Mouse (Mus musculus) small intestine, adult 10 weeks (tissue): ENCODE data around the gene Fabp1. TPM values are rescaled to one million over a fixed set of nuclear protein-coding genes. Genes with fewer than 3 reads are reported as not detected.

Source experiments
- polyA plus RNA-seq: library from polyadenylated mRNA; stranded (reverse); fragments of 350-450 nt; fragmentation: Illumina TruSeq; extraction: RNeasy Lipid Tissue Mini Kit (QIAGEN cat#74804); gene quantifications from one replicate; pipeline ENCODE4 v1.2.3, GENCODE M21; 2014; ENCODE audit warnings: low replicate concordance

Gene Fabp1
- polyA plus RNA-seq, result 3,956 TPM

GRCm38 (mm10) chr6:71199612-71200011 is at the start of gene Fabp1:
TSS of gene Fabp1 (plus strand) at chr6:71199827.

Other genes with a start within 250 kb of the Fabp1 start
- not detected for gene Foxi3, start 243.3 kb upstream of the Fabp1 start, polyA plus RNA-seq
- gene Thnsl2, start 55.4 kb upstream of the Fabp1 start, polyA plus RNA-seq, result 2.7 TPM
- gene Krcc1, start 71.8 kb downstream of the Fabp1 start, polyA plus RNA-seq, result 522 TPM
- 0.22 TPM for gene Smyd1, start 122.4 kb downstream of the Fabp1 start, polyA plus RNA-seq
- gene Cd8b1, start 123.0 kb downstream of the Fabp1 start, polyA plus RNA-seq, result not detected
- 13.4 TPM for gene Cd8a, start 173.6 kb downstream of the Fabp1 start, polyA plus RNA-seq
- 237 TPM for gene Rmnd5a, start 240.8 kb downstream of the Fabp1 start, polyA plus RNA-seq